Mouse (Mus musculus) limb, embryonic 14.5 days (tissue): ENCODE data around the gene Spag6l. TPM values are rescaled to one million over a fixed set of nuclear protein-coding genes. Genes with fewer than 3 reads are reported as not detected.

ENCODE experiments used
- ATAC-seq: fragments of 200-750 bp; cut with Nextera tagmentation; 2 replicates; pipeline ENCODE4 v1.8.0; 2017; ENCODE audit warnings: low read depth, moderate number of reproducible peaks, moderate TSS enrichment; ENCODE audit not compliant: low FRiP score
- DNase-seq: peaks from one replicate; pipeline ENCODE4 v3.0.0-alpha.2; 2015; ENCODE audit warnings: low spot score
- H3K27ac ChIP-seq: fragments of 300-500 bp; sonication (generic); replicated peaks from 2 replicates; pipeline ENCODE4 v1.5.1; 2014; ENCODE audit warnings: low read depth, mild to moderate bottlenecking, low read length, moderate library complexity, mixed read lengths
- H3K27me3 ChIP-seq: fragments of 300-500 bp; sonication (generic); 2 replicates; pipeline ENCODE4 v1.6.1; 2014; ENCODE audit warnings: low read length, mixed read lengths; ENCODE audit not compliant: control insufficient read depth, insufficient read depth
- H3K36me3 ChIP-seq: fragments of 300-500 bp; sonication (generic); 2 replicates; pipeline ENCODE4 v1.6.1; 2014; ENCODE audit warnings: mild to moderate bottlenecking, low read length, moderate library complexity, mixed read lengths; ENCODE audit not compliant: control insufficient read depth, insufficient read depth
- H3K4me1 ChIP-seq: fragments of 300-500 bp; sonication (generic); 2 replicates; pipeline ENCODE4 v1.6.1; 2014; ENCODE audit warnings: antibody characterized with exemption, low read length, mixed read lengths; ENCODE audit not compliant: control insufficient read depth, insufficient read depth
- H3K4me2 ChIP-seq: fragments of 300-500 bp; sonication (generic); replicated peaks from 2 replicates; pipeline ENCODE4 v1.6.1; 2014; ENCODE audit warnings: low read depth, mild to moderate bottlenecking, low read length, moderate library complexity; ENCODE audit not compliant: severe bottlenecking
- H3K4me3 ChIP-seq: fragments of 300-500 bp; sonication (generic); replicated peaks from 2 replicates; pipeline ENCODE4 v1.5.1; 2014; ENCODE audit warnings: low read length
- H3K9ac ChIP-seq: fragments of 300-500 bp; sonication (generic); 2 replicates; pipeline ENCODE4 v1.6.1; 2014; ENCODE audit warnings: mild to moderate bottlenecking, low read depth, low read length, moderate library complexity; ENCODE audit not compliant: severe bottlenecking
- H3K9me3 ChIP-seq: fragments of 300-500 bp; sonication (generic); 2 replicates; pipeline ENCODE4 v1.6.1; 2016; ENCODE audit warnings: low read length; ENCODE audit not compliant: control insufficient read depth
- POLR2A ChIP-seq: fragments of 200-500 bp; IDR thresholded peaks from 2 replicates; pipeline ENCODE4 v1.8.0; 2012; ENCODE audit warnings: inconsistent platforms, mild to moderate bottlenecking, moderate library complexity, borderline replicate concordance; ENCODE audit not compliant: insufficient read depth, insufficient read length; ENCODE audit errors: extremely low read depth
- WGBS: fragments of 180-500 bp; shearing (Covaris S2); extraction: QIAGEN DNeasy Blood & Tissue Kit; methylation state at CpG from one replicate; pipeline ENCODE4 v1.1.7; 2014; 5-methylcytosine and 5-hydroxymethylcytosine counted together
- polyA plus RNA-seq, 2 experiments: library from polyadenylated mRNA; depleted of rRNA in 1 of 2; stranded (reverse) in 1 of 2; unstranded in 1 of 2; fragments of >200 nt; fragmentation: Nextera tagmentation in 1 of 2; extraction: Ambion mirVana in 1 of 2; gene quantifications; 2 replicates each; pipeline versions ENCODE4 v1.2.1 to v1.2.3; 2012 to 2014

Spag6l gene
- polyA plus RNA-seq, 2 experiments, result 0.09 to 0.19 TPM

GRCm38 (mm10) chr16:16855541-16855940 is 26.3 kb upstream of the Spag6l start:
- Histone ChIP-seq H3K27ac (no peak overlapping the region), H3K9ac (no peak overlapping the region), H3K4me1 (no peaks in the 10 kb centered on the region), H3K9me3 (no peaks in the 10 kb centered on the region), H3K4me2 (no peak overlapping the region), H3K27me3 (no peaks in the 10 kb centered on the region), H3K4me3 (no peak overlapping the region), H3K36me3 (no peaks in the 10 kb centered on the region)
- ATAC-seq (no peak), DNase-seq (no peak)
- no peak for TF ChIP-seq POLR2A
- 91% methylated on average over 1 of the region's 1 CpGs for WGBS

- ATAC-seq (no peak), DNase-seq (peak; percentile 30)
- no peak overlapping the region for H3K4me2 ChIP-seq
- H3K27ac ChIP-seq, result no peak overlapping the region
- H3K27me3 ChIP-seq, result no peaks in the 10 kb centered on the region
- WGBS, result 32% methylated on average over 6 of the region's 6 CpGs
- no peaks in the 10 kb centered on the region for H3K36me3 ChIP-seq
- H3K4me1 ChIP-seq, result no peaks in the 10 kb centered on the region
- H3K9me3 ChIP-seq, result no peaks in the 10 kb centered on the region
- H3K9ac ChIP-seq, result no peak overlapping the region
- no peak overlapping the region for H3K4me3 ChIP-seq
- no peak for TF ChIP-seq POLR2A
Measured at GRCm38 (mm10) chr16:16854836-16855235, 25.6 kb upstream of the Spag6l start.

GRCm38 (mm10) chr16:16852411-16852810 is 23.2 kb upstream of the Spag6l start:
- WGBS, result 80% methylated on average over 3 of the region's 3 CpGs
- Histone ChIP-seq H3K4me1 (no peaks in the 10 kb centered on the region), H3K36me3 (no peaks in the 10 kb centered on the region), H3K27me3 (no peaks in the 10 kb centered on the region), H3K4me3 (no peak overlapping the region), H3K9ac (no peak overlapping the region), H3K27ac (no peak overlapping the region), H3K4me2 (no peak overlapping the region), H3K9me3 (no peaks in the 10 kb centered on the region)
- TF ChIP-seq POLR2A, result no peak
- ATAC-seq, result no peak
- DNase-seq, result no peak

- H3K4me2 ChIP-seq, result no peak overlapping the region
- H3K36me3 ChIP-seq, result no peaks in the 10 kb centered on the region
- no peak overlapping the region for H3K27ac ChIP-seq
- no peak overlapping the region for H3K4me3 ChIP-seq
- no peaks in the 10 kb centered on the region for H3K27me3 ChIP-seq
- no peak for DNase-seq
- H3K9ac ChIP-seq, result no peak overlapping the region
- H3K4me1 ChIP-seq, result no peaks in the 10 kb centered on the region
- no peaks in the 10 kb centered on the region for H3K9me3 ChIP-seq
- TF ChIP-seq POLR2A, result no peak
- ATAC-seq, result no peak
Measured at GRCm38 (mm10) chr16:16849196-16849595, 19.9 kb upstream of the Spag6l start.

GRCm38 (mm10) chr16:16829671-16830070 is 415 bp upstream of the Spag6l start:
- no peak for TF ChIP-seq POLR2A
- no peak overlapping the region for H3K27ac ChIP-seq
- no peak overlapping the region for H3K4me3 ChIP-seq
- H3K4me2 ChIP-seq, result no peak overlapping the region
- DNase-seq (no peak), ATAC-seq (no peak)
- WGBS, result 82% methylated on average over 3 of the region's 3 CpGs
- no peaks in the 10 kb centered on the region for H3K27me3 ChIP-seq
- no peak overlapping the region for H3K9ac ChIP-seq
- peaks cover 6% of the 10 kb centered on the region; the same call in 1 of the 2 replicates for H3K4me1 ChIP-seq
- H3K9me3 ChIP-seq, result no peaks in the 10 kb centered on the region
- H3K36me3 ChIP-seq, result no peaks in the 10 kb centered on the region

GRCm38 (mm10) chr16:16826223-16826622 is 3.0 kb downstream of the Spag6l start:
- Histone ChIP-seq H3K4me2 (no peak overlapping the region), H3K36me3 (no peaks in the 10 kb centered on the region), H3K9ac (no peak overlapping the region), H3K27ac (no peak overlapping the region), H3K4me3 (no peak overlapping the region), H3K9me3 (no peaks in the 10 kb centered on the region), H3K4me1 (peaks cover 6% of the 10 kb centered on the region; the same call in 1 of the 2 replicates), H3K27me3 (no peaks in the 10 kb centered on the region)
- ATAC-seq (no peak), DNase-seq (no peak)
- no peak for TF ChIP-seq POLR2A
- 86% methylated on average over 2 of the region's 2 CpGs for WGBS
